Mouse (Mus musculus) liver, embryonic 14.5 days (tissue): ENCODE results near the gene Psma7. TPM values are rescaled to one million over a fixed set of nuclear protein-coding genes. Genes with fewer than 3 reads are reported as not detected.

Experiments used
- ATAC-seq: fragments of 200-750 bp; cut with Nextera tagmentation; 2 replicates; pipeline ENCODE4 v1.8.0; 2017; ENCODE audit warnings: moderate number of reproducible peaks, mild to moderate bottlenecking, moderate library complexity; ENCODE audit not compliant: insufficient read depth
- DNase-seq, 3 experiments: peaks; one replicate each; pipeline ENCODE4 v3.0.0-alpha.2; 2012 to 2013; ENCODE audit warnings: low read depth in 3 of 3, low spot score in 3 of 3
- H3K27ac ChIP-seq: fragments of 300-500 bp; sonication (generic); 2 replicates; pipeline ENCODE4 v1.5.1; 2014; ENCODE audit warnings: moderate library complexity, mild to moderate bottlenecking, control low read depth, inconsistent platforms
- H3K27me3 ChIP-seq: fragments of 300-500 bp; sonication (generic); 2 replicates; pipeline ENCODE4 v1.6.1; 2014; ENCODE audit warnings: mild to moderate bottlenecking, low read length, moderate library complexity; ENCODE audit not compliant: control insufficient read depth, insufficient read depth
- H3K36me3 ChIP-seq: fragments of 300-500 bp; sonication (generic); replicated peaks from 2 replicates; pipeline ENCODE4 v1.6.1; 2014; ENCODE audit warnings: low read depth; ENCODE audit not compliant: control insufficient read depth, insufficient read depth
- H3K4me1 ChIP-seq, 2 experiments: fragments of 200-500 bp in 1 of 2; fragments of 300-500 bp in 1 of 2; sonication (generic) in 1 of 2; replicated peaks; 2 replicates each; pipeline ENCODE4 v1.6.1; 2012 to 2014; ENCODE audit warnings: antibody characterized with exemption in 1 of 2, inconsistent platforms in 1 of 2, low read length in 1 of 2; ENCODE audit not compliant: control insufficient read depth in 2 of 2, insufficient read depth in 2 of 2
- H3K4me2 ChIP-seq: fragments of 300-500 bp; sonication (generic); 2 replicates; pipeline ENCODE4 v1.6.1; 2014; ENCODE audit warnings: low read depth, mild to moderate bottlenecking, control low read depth, moderate library complexity
- H3K4me3 ChIP-seq, 2 experiments: fragments of 200-500 bp in 1 of 2; fragments of 300-500 bp in 1 of 2; sonication (generic) in 1 of 2; 2 replicates each; pipeline ENCODE4 v1.5.1; 2012 to 2014; ENCODE audit warnings: low read depth in 2 of 2, low read length in 2 of 2, mild to moderate bottlenecking in 2 of 2, control low read depth in 1 of 2, inconsistent platforms in 1 of 2, moderate library complexity in 1 of 2; ENCODE audit not compliant: insufficient read depth in 1 of 2
- H3K9ac ChIP-seq: fragments of 300-500 bp; sonication (generic); replicated peaks from 2 replicates; pipeline ENCODE4 v1.6.1; 2014; ENCODE audit warnings: mild to moderate bottlenecking, control low read depth, moderate library complexity
- H3K9me3 ChIP-seq: fragments of 300-500 bp; sonication (generic); 2 replicates; pipeline ENCODE4 v1.6.1; 2016; ENCODE audit warnings: low read length, mixed read lengths; ENCODE audit not compliant: control insufficient read depth
- CTCF ChIP-seq: IDR thresholded peaks from 2 replicates; pipeline ENCODE4 v1.5.1; 2016; ENCODE audit warnings: antibody characterized with exemption, low read depth, control low read depth
- EP300 ChIP-seq: IDR thresholded peaks from 2 replicates; pipeline ENCODE4 v1.6.1; 2016; ENCODE audit warnings: antibody characterized with exemption, low read depth
- WGBS: fragments of 180-500 bp; shearing (Covaris S2); extraction: QIAGEN DNeasy Blood & Tissue Kit; methylation state at CpG from one replicate; pipeline ENCODE4 v1.1.7; 2014; ENCODE audit not compliant: insufficient replicate concordance; 5-methylcytosine and 5-hydroxymethylcytosine counted together
- polyA plus RNA-seq, 2 experiments: library from polyadenylated mRNA; depleted of rRNA in 1 of 2; stranded (reverse) in 1 of 2; unstranded in 1 of 2; fragments of >200 nt; fragmentation: Nextera tagmentation in 1 of 2; extraction: Ambion mirVana in 1 of 2; gene quantifications; 2 replicates each; pipeline versions ENCODE4 v1.2.1 to v1.2.3; 2012 to 2014

The Psma7 gene
- polyA plus RNA-seq, 2 experiments, result 150 to 347 TPM

DNA sequence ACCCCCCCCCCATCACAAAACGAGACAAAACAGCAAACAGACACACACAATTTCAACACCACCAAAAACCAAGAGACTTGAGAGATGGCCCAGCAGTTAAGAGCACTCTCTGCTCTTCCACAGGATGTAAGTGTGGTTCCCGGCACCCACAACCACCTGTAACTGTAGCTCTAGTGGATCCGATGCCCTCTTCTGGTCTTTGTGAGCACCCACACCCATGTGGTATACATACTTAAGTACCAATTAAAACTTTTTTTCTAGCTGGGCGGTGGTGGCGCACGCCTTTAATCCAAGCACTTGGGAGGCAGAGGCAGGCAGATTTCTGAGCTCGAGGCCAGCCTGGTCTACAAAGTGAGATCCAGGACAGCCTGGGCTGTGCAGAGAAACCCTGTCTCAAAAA is 31.5 kb downstream of the Psma7 start:
- no peak for ATAC-seq
- TF ChIP-seq CTCF, result no peak
- no peak for TF ChIP-seq EP300
- Histone ChIP-seq H3K36me3 (no peaks in the 10 kb centered on the region), H3K9me3 (no peaks in the 10 kb centered on the region), H3K9ac (no peak overlapping the region), H3K27me3 (no peaks in the 10 kb centered on the region), H3K27ac (no peak overlapping the region), H3K4me3 (no peak overlapping the region), H3K4me1 (no peaks in the 10 kb centered on the region), H3K4me2 (no peak overlapping the region)
- 77% methylated on average over 7 of the region's 7 CpGs for WGBS
- DNase-seq, result no peak

GRCm38 (mm10) chr2:180006352-180007017 is 35.7 kb downstream of the Psma7 start:
- DNase-seq (no peak), ATAC-seq (no peak)
- H3K27me3 ChIP-seq, result no peaks in the 10 kb centered on the region
- no peak overlapping the region for H3K4me3 ChIP-seq
- TF ChIP-seq CTCF, result no peak
- H3K36me3 ChIP-seq, result no peaks in the 10 kb centered on the region
- no peaks in the 10 kb centered on the region for H3K4me1 ChIP-seq
- 35% methylated on average over 9 of the region's 9 CpGs for WGBS
- no peak overlapping the region for H3K9ac ChIP-seq
- no peaks in the 10 kb centered on the region for H3K9me3 ChIP-seq
- no peak overlapping the region for H3K4me2 ChIP-seq
- H3K27ac ChIP-seq, result no peak overlapping the region

DNA sequence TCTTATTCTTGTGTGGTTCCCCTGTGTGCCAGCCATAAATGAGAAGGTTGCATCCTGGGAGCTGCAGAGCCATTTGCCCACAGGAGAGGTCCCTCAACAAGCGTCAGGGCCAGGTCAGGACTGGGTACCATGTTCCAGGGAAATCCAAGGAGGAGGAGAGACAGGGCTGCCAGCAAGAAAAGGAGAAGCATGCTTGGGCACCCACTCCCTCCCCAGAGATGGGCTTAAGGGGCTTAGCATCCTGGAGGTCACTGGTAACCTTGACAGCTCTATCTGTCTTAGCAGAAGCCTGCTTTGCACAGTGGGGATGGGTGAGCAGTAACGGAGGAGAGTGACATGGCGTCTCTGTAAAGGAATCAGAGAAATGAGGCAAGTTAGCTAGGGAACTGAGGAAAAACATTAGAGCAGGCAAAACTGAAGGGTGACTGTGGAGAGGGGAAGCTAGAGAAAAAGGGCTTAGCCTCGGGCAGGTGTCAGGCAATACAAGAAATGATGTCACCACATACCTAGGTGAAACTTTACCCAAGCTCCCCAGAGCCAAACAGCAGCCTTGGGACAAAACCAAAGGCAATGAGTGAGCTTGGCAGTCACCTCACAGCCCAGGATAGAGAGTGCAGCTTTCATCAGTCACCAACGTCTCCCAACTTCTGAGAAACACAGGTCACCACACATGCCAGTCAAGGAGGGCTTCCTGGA is 36.4 kb downstream of the Psma7 start:
- no peak for DNase-seq
- Histone ChIP-seq H3K9ac (no peak overlapping the region), H3K4me3 (no peak overlapping the region), H3K27ac (no peak overlapping the region), H3K36me3 (no peaks in the 10 kb centered on the region), H3K4me1 (no peaks in the 10 kb centered on the region), H3K27me3 (no peaks in the 10 kb centered on the region), H3K9me3 (no peaks in the 10 kb centered on the region), H3K4me2 (no peak overlapping the region)
- TF ChIP-seq EP300, result no peak
- no peak for TF ChIP-seq CTCF
- ATAC-seq, result no peak
- 46% methylated on average over 5 of the region's 5 CpGs for WGBS

GRCm38 (mm10) chr2:180001635-180002034 is 40.6 kb downstream of the Psma7 start:
- ATAC-seq, result no peak
- no peak for TF ChIP-seq CTCF
- TF ChIP-seq EP300, result no peak
- no peak overlapping the region for H3K4me2 ChIP-seq
- WGBS, result 72% methylated on average over 9 of the region's 9 CpGs
- H3K9me3 ChIP-seq, result no peaks in the 10 kb centered on the region
- H3K9ac ChIP-seq, result no peak overlapping the region
- DNase-seq, result no peak
- no peaks in the 10 kb centered on the region for H3K27me3 ChIP-seq
- H3K4me1 ChIP-seq, result no peaks in the 10 kb centered on the region
- H3K27ac ChIP-seq, result no peak overlapping the region
- H3K4me3 ChIP-seq, result no peak overlapping the region
- H3K36me3 ChIP-seq, result no peaks in the 10 kb centered on the region

GRCm38 (mm10) chr2:179998431-179998830 is 43.8 kb downstream of the Psma7 start:
- ATAC-seq (no peak), DNase-seq (no peak)
- no peak overlapping the region for H3K4me2 ChIP-seq
- H3K9me3 ChIP-seq, result no peaks in the 10 kb centered on the region
- H3K36me3 ChIP-seq, result no peaks in the 10 kb centered on the region
- TF ChIP-seq EP300, result no peak
- no peak for TF ChIP-seq CTCF
- no peak overlapping the region for H3K27ac ChIP-seq
- no peak overlapping the region for H3K4me3 ChIP-seq
- WGBS, result 38% methylated on average over 4 of the region's 4 CpGs
- H3K9ac ChIP-seq, result no peak overlapping the region
- H3K27me3 ChIP-seq, result no peaks in the 10 kb centered on the region
- no peaks in the 10 kb centered on the region for H3K4me1 ChIP-seq
